Mouse (Mus musculus) 3134 (cell line): Measurements from ENCODE around the gene Mcm2.

Experiments used
- DNase-seq: peaks from one replicate; pipeline ENCODE4 v3.0.0-alpha.2; 2011; ENCODE audit warnings: low spot score; ENCODE audit not compliant: insufficient read length; ENCODE audit errors: extremely low read depth

The Mcm2 gene

DNA sequence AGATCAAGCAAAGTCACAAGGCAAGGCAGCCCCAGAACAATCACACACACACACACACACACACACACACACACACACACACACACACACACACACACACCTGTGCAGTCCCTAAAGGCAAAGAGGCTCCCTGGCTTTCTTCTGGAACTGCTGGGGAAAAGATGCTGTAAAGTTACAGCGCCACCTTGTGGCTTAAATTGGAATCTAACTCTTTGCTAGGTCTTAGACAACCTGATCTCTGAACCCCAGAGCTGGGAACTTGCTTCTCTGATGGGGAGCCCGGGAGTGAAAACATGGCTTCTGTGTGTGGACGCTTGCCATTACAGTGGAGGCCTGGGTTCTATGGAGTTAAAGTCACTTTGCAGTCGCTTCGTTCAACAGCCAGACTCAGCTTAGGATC lies 42.9 kb downstream of the Mcm2 start:
- DNase-seq: no peak

- DNase-seq: no peak
Measured at GRCm38 (mm10) chr6:88854509-88854908, 44.1 kb downstream of the Mcm2 start.

DNA sequence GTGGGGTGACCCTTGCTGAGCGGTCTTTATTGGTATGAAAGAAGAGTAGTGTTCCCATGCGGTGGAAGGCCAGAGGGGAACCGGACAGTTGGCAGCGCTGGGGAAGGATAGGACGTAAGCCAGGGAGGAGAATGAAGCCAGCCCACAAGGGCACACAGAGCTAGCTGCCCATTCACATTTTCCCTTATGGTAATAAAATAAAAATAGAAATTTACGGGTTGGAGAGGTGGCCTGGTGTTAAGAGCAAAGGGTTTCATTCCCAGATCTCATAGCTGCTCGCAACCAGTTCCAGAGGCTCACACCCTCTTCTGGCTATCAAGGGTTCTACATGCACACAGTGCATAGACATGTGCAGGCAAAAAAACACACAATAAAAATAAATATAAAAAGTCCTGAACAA lies 48.5 kb downstream of the Mcm2 start:
- DNase-seq: no peak

DNA sequence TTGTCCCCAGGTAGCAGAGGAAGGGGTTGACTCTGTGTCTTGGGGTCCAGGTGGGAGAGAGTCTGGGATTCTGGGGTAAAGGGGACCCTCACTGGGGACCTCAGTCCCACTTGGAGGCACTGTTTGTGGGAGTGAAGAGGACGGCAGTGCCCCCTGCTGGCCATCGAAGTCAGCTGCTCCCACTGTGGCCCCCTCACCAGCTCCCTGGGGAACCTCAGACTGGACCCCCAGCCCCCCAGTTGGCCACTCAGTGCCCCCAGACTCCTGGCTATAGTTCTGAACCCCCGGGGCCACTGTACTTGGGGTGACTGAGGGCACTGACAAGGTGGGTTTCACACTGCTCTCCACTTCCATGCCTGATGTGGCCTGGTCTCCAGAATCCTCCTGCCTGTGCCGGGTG lies 49.3 kb downstream of the Mcm2 start:
- DNase-seq: no peak

- no peak for DNase-seq
Measured at GRCm38 (mm10) chr6:88847571-88847970, 51.0 kb downstream of the Mcm2 start.

- DNase-seq: no peak
Measured at GRCm38 (mm10) chr6:88844901-88845565, 53.5 kb downstream of the Mcm2 start.

DNA sequence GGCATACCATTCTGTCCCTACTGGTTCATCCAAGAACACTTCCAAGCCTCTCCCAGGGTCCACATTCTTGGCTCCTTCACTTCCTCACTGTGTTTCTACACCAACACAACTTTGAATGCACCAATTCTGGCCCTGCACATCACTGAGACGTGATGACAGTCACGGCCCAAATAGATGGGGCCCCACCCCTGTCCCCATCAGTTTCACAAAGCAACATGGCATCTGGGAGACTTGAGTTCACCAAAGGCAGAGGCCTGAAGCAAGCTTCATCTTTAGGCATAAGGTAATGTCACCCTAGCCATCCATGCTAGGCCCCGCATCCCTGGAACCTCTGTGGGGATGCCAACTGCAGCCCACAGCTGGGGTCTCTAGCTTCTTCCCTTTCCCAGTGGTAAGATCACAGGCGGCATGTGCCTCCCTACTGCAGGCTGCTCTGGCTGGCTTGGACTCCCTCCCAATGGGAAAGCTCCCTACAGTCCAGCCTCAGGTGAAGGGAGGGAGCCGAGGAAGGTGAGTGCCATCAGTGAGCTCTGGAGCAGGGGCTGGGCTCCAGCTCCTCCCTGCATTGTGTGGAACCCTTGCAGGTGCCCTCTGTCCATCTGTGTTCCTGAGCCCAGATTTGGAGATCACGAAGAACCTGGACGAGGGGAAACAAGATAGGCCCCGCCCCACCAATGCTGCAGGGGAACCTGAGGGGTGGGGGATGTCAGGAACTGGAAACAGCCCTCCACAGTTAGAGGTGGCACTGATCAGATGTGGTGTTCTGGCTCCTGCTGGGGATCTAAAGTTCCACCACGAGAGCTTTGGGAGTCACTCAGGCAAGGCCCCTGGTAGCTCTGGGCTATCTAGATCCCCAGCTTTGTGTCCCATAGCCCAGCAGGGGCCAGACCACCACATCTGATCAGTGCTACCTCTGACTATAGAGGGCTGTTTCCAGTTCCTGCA lies 54.5 kb downstream of the Mcm2 start:
- no peak for DNase-seq

- no peak for DNase-seq
Measured at GRCm38 (mm10) chr6:88843241-88843640, 55.3 kb downstream of the Mcm2 start.

GRCm38 (mm10) chr6:88842731-88843151 lies 55.8 kb downstream of the Mcm2 start:
- no peak for DNase-seq

GRCm38 (mm10) chr6:88841781-88842689 lies 56.5 kb downstream of the Mcm2 start, which contains the start of gene Abtb1:
TSS of gene Abtb1 (minus strand) at chr6:88841984.
- peak; percentile 98 for DNase-seq

- no peak for DNase-seq
Measured at GRCm38 (mm10) chr6:88841514-88841780, 57.1 kb downstream of the Mcm2 start.

DNA sequence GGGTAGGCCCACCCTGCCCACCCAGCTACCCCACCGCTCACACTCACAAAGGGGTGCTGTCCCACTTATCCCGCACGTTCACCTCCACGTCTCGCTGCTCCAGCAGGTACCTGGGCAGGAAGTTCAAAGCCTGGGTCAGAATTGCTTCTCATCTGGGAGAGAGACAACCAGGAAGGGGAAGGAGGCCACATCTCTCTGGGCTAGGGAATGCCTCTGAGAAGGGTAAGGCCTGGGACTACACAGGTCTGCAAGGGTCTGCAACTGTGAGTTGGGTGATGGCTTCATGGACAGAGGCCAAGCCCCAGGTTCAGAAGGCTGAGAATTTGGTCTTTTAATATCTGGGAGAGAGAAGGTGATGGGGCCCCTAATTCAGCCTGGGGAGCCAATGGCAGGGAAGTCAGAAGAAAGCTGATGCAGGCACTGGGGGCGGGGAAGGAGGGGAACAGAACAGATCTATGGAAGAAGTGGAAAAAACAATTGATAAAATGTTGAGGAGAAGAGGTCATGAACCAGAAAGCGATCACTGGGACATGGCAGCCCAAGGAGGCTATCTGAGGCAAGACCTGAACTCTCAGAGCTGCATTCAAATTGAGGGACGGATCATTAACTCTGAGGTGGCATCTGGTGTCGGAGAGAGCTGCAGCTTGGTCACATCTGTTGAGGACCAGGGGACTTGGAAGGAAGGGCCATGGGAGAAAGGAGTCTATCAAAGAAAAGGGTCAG lies 57.6 kb downstream of the Mcm2 start:
- DNase-seq: no peak

DNA sequence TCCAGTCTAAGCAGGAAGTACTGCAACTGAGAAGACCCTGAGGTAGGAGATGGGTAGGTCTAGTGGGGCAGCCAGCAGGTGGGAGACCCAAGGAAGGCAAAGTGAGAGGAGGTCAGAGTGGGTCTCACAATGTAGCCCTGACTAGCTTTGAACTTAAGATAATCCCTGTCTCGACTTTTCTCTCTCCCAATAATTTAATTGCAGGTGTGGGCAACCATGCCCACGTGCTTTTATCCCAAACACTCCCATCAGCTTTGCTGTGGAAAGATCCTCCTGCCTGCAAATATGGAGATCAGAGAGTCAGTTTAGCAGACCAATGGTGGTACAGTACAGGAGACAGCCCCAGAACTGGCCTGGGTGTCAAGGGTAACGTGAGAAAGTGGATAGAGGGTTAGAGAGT lies 58.4 kb downstream of the Mcm2 start:
- no peak for DNase-seq

GRCm38 (mm10) chr6:88839135-88839970 lies 59.2 kb downstream of the Mcm2 start:
- DNase-seq: no peak

GRCm38 (mm10) chr6:88838613-88839012 lies 60.0 kb downstream of the Mcm2 start:
- DNase-seq: no peak

- DNase-seq: no peak
Measured at GRCm38 (mm10) chr6:88837999-88838398, 60.6 kb downstream of the Mcm2 start.

GRCm38 (mm10) chr6:88836178-88836819 lies 62.3 kb downstream of the Mcm2 start:
- no peak for DNase-seq

- DNase-seq: no peak
Measured at GRCm38 (mm10) chr6:88835047-88835446, 63.5 kb downstream of the Mcm2 start.
